Mouse (Mus musculus) naive thymus-derived CD4-positive, alpha-beta T cell, adult 2 months (primary cell): ENCODE measurements around the gene Psph.
"Not testable (repeated sequence)": the region's sequence is repeated elsewhere in the genome, so short reads cannot be mapped to it uniquely, and the experiment has no call there.

Experiments
- DNase-seq: peaks from one replicate; pipeline ENCODE4 v3.0.0-alpha.2; 2011; ENCODE audit warnings: low read depth

The Psph gene

GRCm38 (mm10) chr5:129786818-129787790 lies at the start of gene Psph:
Gene Psph (minus strand): TSS chr5:129787449.
- DNase-seq: peak; percentile 100

DNA sequence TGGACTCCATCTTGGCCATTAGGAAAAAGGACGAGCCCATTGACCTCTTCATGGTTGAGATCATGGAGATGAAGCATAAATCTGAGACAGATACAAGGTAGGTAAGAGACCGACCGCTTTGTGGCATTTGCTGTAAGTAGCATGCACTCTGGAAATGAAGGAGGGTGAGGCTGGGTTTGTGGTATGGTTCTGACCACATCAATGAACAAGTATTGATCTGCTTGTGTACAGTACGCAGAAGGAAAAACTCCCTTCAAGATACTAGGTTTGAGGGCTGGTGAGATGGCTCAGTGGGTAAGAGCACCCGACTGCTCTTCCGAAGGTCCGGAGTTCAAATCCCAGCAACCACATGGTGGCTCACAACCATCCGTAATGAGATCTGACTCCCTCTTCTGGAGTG lies 3.3 kb upstream of the Psph start:
- DNase-seq: peak; percentile 92

GRCm38 (mm10) chr5:129787818-129788593 lies 757 bp upstream of the Psph start:
- no peak for DNase-seq

GRCm38 (mm10) chr5:129786161-129786560 lies 1.1 kb downstream of the Psph start:
- no peak for DNase-seq

GRCm38 (mm10) chr5:129785235-129785870 lies 1.9 kb downstream of the Psph start:
- no peak for DNase-seq

GRCm38 (mm10) chr5:129782211-129782610 lies 5.0 kb downstream of the Psph start:
- peak; percentile 70 for DNase-seq

GRCm38 (mm10) chr5:129780131-129780530 lies 7.1 kb downstream of the Psph start:
- no peak for DNase-seq

DNA sequence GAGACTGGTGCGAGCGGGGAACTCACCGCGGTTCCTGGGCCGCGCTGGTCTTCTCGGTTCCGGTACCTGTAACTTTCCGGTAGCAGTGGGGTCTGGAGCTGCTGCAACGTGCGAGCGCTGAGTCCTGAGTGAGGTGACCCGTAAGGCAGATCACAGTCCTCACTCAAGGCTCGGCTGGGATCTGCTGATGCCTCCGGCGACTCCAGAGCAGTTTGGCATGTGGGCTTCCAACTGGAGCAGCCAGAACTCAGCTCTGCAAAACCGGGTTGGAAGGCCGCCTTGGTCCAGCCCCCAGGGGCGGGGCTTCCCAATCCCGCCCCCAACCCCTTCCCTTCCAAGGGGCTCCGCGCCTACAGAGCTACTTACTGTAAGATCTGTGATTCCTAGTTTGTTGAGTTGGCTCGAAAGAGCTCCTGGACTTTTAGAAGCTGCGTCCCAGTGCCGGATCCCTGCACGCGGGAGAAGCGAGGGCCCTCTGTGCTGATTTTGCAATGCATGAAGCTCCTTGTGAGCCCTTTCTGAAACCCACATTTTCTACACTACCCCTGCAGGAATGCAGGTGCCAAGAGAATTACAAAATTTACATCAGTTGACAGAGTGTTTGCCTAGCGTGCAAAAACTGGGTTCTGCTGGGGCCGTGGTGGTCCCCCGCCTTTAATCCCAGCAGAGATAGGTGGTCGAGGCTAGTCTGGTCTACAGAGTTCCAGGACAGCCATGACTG lies 8.1 kb downstream of the Psph start:
- DNase-seq: peak; percentile 79

DNA sequence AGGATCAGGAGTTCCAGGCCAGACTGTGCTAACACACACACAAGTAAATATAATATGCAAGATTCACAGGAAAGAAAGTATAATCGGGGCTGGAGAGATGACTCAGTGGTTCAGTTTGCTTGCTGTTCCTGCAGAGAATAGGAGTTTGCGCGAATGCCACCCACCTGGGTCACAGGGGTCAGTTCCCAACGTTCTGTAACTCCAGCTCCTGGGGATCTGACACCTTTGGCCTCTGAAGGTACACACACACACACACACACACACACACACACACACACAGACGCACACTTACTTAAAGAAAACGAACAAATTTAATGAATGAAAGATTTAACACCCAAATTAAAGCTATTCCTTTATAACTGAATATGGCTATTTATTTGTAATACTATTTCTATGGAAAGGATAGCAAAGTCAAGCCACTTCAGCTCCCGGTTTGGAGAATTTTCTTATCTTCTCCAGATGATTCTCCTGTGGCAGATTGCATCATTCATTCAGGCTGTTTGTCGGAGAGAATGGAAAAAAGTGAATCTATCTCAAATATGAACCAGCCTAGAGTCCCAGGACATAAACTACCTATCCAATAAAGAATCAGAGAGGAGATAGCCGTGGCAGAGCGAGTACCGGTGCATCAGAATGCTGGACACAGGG lies 8.8 kb downstream of the Psph start:
- DNase-seq: no peak

- DNase-seq: no peak
Observed at GRCm38 (mm10) chr5:129774661-129775060, 12.6 kb downstream of the Psph start.

- DNase-seq: not testable (repeated sequence)
Observed at GRCm38 (mm10) chr5:129773330-129773729, 13.9 kb downstream of the Psph start.

GRCm38 (mm10) chr5:129772433-129772832 lies 14.8 kb downstream of the Psph start:
- DNase-seq: no peak

DNA sequence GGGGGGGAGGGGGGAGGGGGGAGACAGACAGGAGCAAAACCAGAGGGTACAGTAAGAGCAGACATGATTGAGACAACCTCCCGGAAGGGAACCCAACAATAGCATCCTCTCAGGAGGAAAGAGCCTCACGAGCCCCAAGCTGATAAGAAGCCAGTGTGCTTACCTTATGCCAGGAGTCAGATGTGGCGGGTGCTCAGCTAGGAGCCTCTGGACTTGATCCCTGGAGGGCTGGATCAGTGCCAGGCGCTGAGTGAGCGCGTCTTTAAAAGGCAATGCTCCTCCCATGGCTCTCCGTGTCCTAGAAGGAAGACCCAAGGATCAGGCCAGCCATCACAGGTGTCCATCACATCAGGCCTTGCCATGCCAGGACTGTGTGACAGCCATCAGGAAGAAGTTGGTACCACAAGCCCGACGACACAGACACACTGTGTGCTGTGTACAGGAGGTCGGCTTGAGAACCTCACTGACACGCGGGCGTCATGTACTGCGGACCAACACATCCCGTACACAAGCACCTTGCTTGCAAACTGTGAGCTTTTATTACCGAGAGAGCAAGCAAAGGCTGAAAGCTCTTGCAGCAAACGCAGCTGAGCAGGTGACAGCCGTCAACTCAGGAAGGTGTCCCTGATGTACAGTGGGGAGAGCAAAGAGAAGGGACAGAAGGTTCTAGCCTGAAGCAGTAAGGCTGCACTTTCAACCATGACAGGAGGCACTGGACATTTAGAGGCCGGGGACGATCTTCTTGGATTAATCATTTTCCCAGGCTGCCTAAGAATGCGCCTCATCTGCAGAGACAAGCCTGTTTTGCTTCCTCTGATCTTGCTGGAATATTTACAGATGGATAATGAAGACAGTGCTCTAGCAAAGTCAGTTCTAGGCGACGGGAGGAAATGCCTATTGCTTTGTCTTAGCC lies 16.6 kb downstream of the Psph start:
- DNase-seq: no peak

- no peak for DNase-seq
Observed at GRCm38 (mm10) chr5:129761865-129762540, 25.2 kb downstream of the Psph start.

GRCm38 (mm10) chr5:129759929-129760480 lies 27.2 kb downstream of the Psph start:
- no peak for DNase-seq

- DNase-seq: no peak
Observed at GRCm38 (mm10) chr5:129756886-129757285, 30.4 kb downstream of the Psph start.

- no peak for DNase-seq
Observed at GRCm38 (mm10) chr5:129744050-129744449, 43.2 kb downstream of the Psph start.

DNA sequence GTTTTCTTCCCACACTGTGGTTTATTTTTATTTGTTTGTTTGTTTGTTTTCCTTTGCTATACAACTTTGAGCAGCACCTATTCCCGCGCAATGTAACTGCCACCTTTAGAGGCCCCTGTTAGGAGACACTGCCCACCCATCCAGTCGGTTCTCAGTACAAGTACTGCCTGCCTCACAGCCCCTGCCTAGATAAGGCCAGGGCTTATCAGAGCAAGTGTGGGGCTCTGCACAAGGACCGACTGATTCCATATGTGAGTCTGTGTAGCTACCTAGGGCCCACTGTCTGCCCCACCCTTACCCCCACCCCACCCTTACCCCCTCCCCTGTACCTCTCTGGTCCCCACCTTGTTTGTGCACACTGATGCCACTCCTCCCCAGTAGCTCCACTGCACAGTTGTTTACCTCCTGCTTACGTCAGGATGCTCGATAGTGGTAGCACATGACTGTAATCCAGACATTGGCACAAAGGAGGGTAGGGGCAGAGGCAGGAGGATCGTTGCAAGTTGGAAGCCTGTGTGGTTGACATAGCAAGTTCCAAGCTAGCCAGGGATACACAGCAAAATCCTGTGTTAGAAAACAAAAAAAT lies 44.3 kb downstream of the Psph start:
- no peak for DNase-seq

- DNase-seq: peak; percentile 59
Observed at GRCm38 (mm10) chr5:129740976-129741375, 46.3 kb downstream of the Psph start.
